Mouse (Mus musculus) C2C12 (cell line): Measurements from ENCODE around the gene Dnajc12.

Experiments used
- CEBPB ChIP-seq: IDR thresholded peaks from one replicate; pipeline ENCODE4 v1.6.1; 2011; ENCODE audit warnings: low read depth, mild to moderate bottlenecking, control low read depth, moderate library complexity
- CTCF ChIP-seq: IDR thresholded peaks from one replicate; pipeline ENCODE4 v1.5.1; 2011; ENCODE audit not compliant: control insufficient read depth, insufficient read depth, insufficient read length
- FOSL1 ChIP-seq: IDR thresholded peaks from one replicate; pipeline ENCODE4 v1.8.0; 2011; ENCODE audit warnings: mild to moderate bottlenecking, low read length; ENCODE audit not compliant: poor library complexity, insufficient read depth, severe bottlenecking
- MAX ChIP-seq: IDR thresholded peaks from one replicate; pipeline ENCODE4 v1.6.1; 2011; ENCODE audit warnings: mild to moderate bottlenecking, control low read depth
- MYOG ChIP-seq: IDR thresholded peaks from one replicate; pipeline ENCODE4 v1.6.1; 2011; ENCODE audit not compliant: control insufficient read depth, insufficient read length; ENCODE audit errors: extremely low read depth
- USF1 ChIP-seq: IDR thresholded peaks from one replicate; pipeline ENCODE4 v1.6.1; 2011; ENCODE audit warnings: low read depth, mild to moderate bottlenecking, control low read depth, moderate library complexity

GRCm38 (mm10) chr10:63381498-63382280 is 554 bp upstream of the Dnajc12 start, which contains the start of gene Sirt1:
- TF ChIP-seq CTCF (no peak), MAX (no peak), CEBPB (no peak), FOSL1 (no peak), MYOG (no peak), USF1 (no peak)
